Mouse (Mus musculus): ENCODE measurements around the gene Lrrc18. TPM values are rescaled to one million over a fixed set of nuclear protein-coding genes. Genes with fewer than 3 reads are reported as not detected.

The Lrrc18 gene
- total RNA-seq, 1 experiment from 2014 or later, result 0.48 TPM

GRCm38 (mm10) chr14:33053441-33053840 is 62.3 kb downstream of the Lrrc18 start:
- no peak for DNase-seq

GRCm38 (mm10) chr14:33058881-33059660 is 67.9 kb downstream of the Lrrc18 start:
- DNase-seq, result no peak

- DNase-seq, result no peak
Measured at GRCm38 (mm10) chr14:33062996-33063395, 71.8 kb downstream of the Lrrc18 start.

Other genes with a start within 250 kb of the Lrrc18 start
- gene Tmem273, start 205.4 kb upstream of the Lrrc18 start, total RNA-seq (2021), result 1.4 and 2.0 TPM in 2 replicates
- gene Fam170b, start 157.4 kb upstream of the Lrrc18 start, total RNA-seq (2021), result not detected in 2 replicates
- gene Vstm4, start 134.6 kb upstream of the Lrrc18 start, total RNA-seq (2021), result 18.0 and 18.2 TPM in 2 replicates
- 2.6 and 12.9 TPM in 2 replicates for gene Wdfy4, start 194.1 kb downstream of the Lrrc18 start, total RNA-seq (2021)
- 6.0 and 7.2 TPM in 2 replicates for gene Arhgap22, start 222.6 kb downstream of the Lrrc18 start, total RNA-seq (2021)